1 mouse cellular context compared by ENCODE assay signal in genomic region chr6:142386285-142387010, GRCm38 (mm10).
TF ChIP-seq lines count a peak whose summit lies in the region.

No protein-coding gene starts in this region.

TF ChIP-seq in MEL, 35 proteins besides CTCF, POLR2A, EP300 and RAD21 (continued from another document):
- TF ChIP-seq MEF2A (IDR thresholded peaks at IDR 0.05; ENCODE audit: extremely low read depth, insufficient replicate concordance, low read depth, low read length, poor library complexity, severe bottlenecking) (no peak), KAT2A (conservative IDR thresholded peaks at IDR 0.05; ENCODE audit: low read depth, low read length) (no peak), USF2 (IDR thresholded peaks at IDR 0.05; ENCODE audit: borderline replicate concordance in 1 of 2, insufficient read depth in 1 of 2, low read depth in 1 of 2, low read length in 2 of 2) (no peak), MAFK (IDR thresholded peaks at IDR 0.05; ENCODE audit: borderline replicate concordance, low read depth, low read length) (0 out of 2 replicates have a peak, but pooled peaks have one; percentile 47), MAZ (IDR thresholded peaks at IDR 0.05; ENCODE audit: low read depth, low read length) (no peak), JUND (IDR thresholded peaks at IDR 0.05; ENCODE audit: low read depth, low read length) (no peak)
